Mouse (Mus musculus) adrenal gland, postnatal 10 days (tissue): ENCODE results near the gene Kif13a. TPM values are rescaled to one million over a fixed set of nuclear protein-coding genes. Genes with fewer than 3 reads are reported as not detected.

Source experiments
- DNase-seq: peaks from one replicate; pipeline ENCODE4 v3.0.0; 2021; ENCODE audit warnings: mixed read lengths
- total RNA-seq, 2 experiments: library from RNA; stranded (reverse); gene quantifications; 2 replicates each; pipeline ENCODE4 v1.2.3; 2021

The Kif13a gene
- total RNA-seq, 2 experiments from 2014 or later = 29.3 to 38.6 TPM

GRCm38 (mm10) chr13:46835351-46835750 is 94.3 kb downstream of the Kif13a start:
- no peak for DNase-seq

DNA sequence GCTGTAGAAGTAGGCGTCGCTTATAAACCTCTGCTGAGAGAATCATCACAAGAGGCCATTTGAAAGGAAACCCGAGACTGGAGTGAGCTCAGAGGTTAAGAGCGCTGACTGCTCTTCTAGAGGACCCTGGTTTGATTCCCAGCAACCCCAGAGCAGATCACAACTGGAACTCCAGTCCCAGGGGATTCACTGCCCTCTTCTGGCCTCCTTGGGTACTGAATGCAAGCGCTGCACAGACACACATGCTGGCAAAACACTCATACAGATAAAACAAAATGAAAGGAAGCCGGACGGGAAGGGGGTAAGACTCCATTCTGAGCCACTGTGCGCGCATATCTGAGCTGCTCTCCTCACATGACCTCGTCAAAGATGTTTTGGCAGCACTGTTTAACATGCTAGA is 94.9 kb downstream of the Kif13a start:
- no peak for DNase-seq

- DNase-seq = no peak
Observed at GRCm38 (mm10) chr13:46833586-46833985, 96.1 kb downstream of the Kif13a start.

- no peak for DNase-seq
Observed at GRCm38 (mm10) chr13:46832956-46833355, 96.7 kb downstream of the Kif13a start.

- no peak for DNase-seq
Observed at GRCm38 (mm10) chr13:46823271-46823670, 106.4 kb downstream of the Kif13a start.

- no peak for DNase-seq
Observed at GRCm38 (mm10) chr13:46822200-46822599, 107.5 kb downstream of the Kif13a start.

- no peak for DNase-seq
Observed at GRCm38 (mm10) chr13:46819729-46820223, 109.9 kb downstream of the Kif13a start.

DNA sequence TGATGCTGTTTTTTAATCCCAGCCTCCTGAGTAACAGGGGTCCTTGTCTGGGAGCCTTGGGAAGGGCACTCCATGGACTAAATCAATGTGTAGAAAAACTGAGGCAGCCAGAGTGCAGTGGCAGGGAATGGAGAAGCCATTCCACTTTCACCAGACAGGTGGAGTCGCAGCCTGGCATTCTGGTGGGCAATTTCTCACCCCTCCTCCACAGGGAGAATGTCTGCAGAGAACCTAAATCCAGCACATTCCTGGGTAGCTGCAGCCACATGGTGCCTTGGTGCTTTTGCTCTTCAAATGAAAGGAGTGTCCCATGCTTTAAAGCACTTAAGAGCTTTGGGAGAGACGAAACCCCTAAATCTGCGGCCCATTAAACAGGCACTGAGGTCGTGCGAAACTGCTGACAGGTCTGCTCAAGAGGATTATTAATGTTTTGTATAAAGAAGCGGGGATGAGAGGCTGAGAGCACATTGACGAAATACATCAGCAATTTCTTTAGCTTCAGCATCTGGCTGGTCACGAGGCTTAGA is 110.4 kb downstream of the Kif13a start:
- DNase-seq = no peak

DNA sequence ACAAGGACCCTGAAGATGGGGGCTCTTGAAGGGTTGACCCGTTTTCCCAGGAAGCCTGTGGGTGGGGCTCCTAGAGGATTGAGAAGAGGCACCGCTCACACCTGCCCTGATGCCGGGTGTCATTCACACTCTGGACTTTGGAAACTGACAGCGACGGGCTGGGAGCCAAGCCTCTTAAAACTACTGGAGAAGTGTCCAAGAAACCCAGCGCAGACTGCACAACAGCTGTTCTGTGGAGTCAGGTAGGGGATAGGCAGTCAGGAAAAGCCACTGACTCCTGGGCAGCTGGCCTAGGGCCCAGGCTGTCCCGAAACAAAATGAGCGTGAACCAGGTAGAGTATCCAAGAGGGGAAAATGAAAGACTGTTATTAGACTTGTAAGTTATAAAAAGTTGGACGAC is 111.3 kb downstream of the Kif13a start:
- no peak for DNase-seq

- DNase-seq = peak; percentile 67
Observed at GRCm38 (mm10) chr13:46812648-46813184, 117.0 kb downstream of the Kif13a start.

DNA sequence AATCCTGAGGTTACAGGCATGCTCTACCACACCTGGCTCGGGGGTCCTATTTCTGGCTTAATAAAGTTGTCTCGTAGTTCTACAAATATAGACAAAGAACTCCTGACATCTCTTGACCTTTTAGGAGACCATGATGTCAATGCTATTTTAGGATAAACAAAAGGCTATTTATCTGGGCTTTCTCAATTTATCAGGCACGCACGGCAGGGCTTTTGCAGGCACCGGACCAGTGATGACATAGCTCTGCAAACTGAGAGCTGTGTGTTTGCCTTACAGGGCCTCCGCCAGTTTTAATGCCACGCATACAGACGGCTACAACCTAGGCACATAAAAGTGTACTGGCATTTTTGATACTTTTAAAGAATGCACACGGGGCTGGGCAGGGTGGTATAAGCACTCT is 118.0 kb downstream of the Kif13a start:
- no peak for DNase-seq

GRCm38 (mm10) chr13:46810613-46811012 is 119.1 kb downstream of the Kif13a start:
- DNase-seq = no peak

- peak; percentile 25 for DNase-seq
Observed at GRCm38 (mm10) chr13:46810098-46810497, 119.6 kb downstream of the Kif13a start.

DNA sequence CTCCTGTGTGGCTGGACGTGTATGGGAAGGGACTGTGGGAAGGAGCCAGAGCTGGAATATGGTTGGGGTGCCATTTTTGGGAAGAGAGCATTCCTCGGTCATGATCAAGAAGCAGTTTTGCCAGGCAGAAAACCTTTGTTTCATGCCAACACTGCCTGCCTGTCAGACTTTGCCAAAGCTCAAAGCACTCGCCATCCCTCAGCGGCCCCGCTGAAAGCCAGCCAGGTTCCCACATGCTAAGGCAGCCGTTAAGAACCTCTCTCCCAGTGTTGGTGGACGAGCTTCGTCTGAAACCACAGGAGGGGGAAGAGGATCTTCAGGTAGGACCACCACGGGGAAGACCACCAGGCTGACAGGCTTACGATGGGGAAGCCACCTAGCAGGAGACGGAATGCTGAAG is 121.8 kb downstream of the Kif13a start:
- no peak for DNase-seq

DNA sequence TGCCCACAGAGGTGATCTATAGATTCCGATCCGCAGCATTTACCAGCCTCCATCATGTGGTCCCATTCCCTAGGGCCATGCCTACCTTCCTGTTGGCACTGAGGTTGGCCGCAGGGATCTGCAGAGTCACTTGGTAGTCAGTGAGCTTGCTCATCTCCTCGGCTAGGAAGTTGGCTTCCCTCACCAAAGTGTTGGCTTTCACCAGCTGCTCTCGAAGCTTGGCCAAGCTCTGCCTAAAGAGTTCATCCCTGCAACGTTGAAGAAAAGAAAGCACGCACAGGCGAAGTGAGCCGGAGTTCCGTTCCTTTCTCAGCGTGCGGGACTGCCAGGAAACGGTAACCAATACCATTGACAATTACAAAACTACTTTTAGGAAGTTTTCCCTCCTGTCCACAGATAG is 128.5 kb downstream of the Kif13a start:
- no peak for DNase-seq

DNA sequence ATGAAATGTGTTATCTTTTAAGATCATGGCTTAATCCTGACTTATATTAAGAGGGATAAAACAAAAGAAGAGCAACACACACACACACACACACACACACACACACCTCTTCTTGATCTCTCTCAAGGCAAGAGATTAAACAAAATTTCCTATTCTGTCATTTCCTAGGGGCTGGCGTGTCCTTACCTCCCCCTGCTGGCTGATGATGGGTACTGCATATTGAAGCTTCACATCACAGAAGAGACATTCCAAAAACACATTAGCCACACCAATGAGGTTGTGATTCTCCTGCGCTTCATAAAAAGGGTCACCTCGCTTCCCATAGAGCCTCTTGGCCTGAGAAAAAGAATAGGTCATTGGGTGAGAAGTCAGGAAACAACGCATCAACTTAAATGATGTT is 131.5 kb downstream of the Kif13a start:
- peak; percentile 64 for DNase-seq

GRCm38 (mm10) chr13:46796381-46796780 is 133.3 kb downstream of the Kif13a start:
- DNase-seq = no peak

GRCm38 (mm10) chr13:46793824-46794223 is 135.8 kb downstream of the Kif13a start:
- DNase-seq = no peak

- peak; percentile 34 for DNase-seq
Observed at GRCm38 (mm10) chr13:46788452-46788851, 141.2 kb downstream of the Kif13a start.

GRCm38 (mm10) chr13:46786836-46787235 is 142.8 kb downstream of the Kif13a start:
- no peak for DNase-seq

DNA sequence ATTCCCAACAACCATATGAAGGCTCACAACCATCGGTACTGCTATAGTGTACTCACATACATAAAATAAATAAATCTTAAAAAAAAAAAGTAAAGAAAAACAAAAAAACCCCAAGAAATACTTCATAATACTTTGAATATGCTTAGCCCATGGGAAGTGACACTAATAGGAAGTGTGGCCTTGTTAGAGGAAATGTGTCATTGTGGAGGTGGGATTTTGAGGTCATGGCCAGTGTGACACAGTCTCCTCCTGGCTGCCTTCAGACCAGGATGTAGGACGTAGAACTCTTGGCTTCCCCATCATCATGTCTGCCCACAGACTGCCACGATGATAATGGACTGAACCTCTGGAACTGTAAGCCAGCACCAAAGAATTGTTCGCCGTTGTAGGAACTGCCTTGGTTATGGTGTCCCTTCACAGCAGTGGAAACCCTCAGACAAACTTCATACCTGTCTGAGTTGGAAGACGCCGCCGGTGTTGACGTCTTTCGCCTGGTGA is 143.6 kb downstream of the Kif13a start:
- no peak for DNase-seq

DNA sequence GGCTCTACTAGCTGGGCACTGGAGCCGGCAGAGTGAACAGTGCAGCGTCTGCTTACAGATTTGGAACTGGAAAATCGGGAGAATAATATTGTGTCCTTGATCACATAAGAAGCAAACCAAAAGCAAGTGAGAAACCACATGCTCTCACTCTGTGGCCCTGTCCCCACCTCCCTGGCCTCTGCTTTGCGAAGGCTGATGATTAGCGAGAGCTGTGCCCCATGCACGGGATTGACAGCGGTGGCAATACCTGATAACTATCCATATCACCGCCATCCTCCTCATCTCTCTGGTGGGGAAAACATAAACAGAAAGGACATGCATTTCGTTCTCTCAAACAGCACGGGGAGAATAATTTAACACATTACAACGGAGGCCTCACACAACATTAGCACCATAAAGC is 149.3 kb downstream of the Kif13a start:
- no peak for DNase-seq

DNA sequence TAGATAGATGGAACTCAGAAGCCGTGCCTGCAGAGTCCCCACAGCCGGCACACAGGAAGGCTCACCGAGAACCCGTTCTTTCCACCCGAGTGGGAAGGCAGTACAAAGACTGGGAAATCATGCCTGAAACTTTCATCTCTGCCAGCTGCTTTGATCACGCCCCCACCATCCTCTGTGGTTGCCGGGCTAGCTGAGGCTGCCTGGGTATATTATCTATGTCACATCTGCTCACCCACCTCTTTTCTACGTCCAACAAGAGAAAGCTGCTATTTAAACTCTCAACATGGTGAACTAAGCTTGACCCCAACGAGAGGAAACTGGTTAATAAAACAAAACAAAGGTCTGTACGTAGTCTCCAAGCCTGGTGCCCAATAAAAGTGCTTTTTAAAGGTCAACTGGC is 149.8 kb downstream of the Kif13a start:
- DNase-seq = no peak

- DNase-seq = no peak
Observed at GRCm38 (mm10) chr13:46777461-46777860, 152.2 kb downstream of the Kif13a start.
